Mouse (Mus musculus) gastrocnemius, postnatal 4 days (tissue): ENCODE data around the gene Tprkb. TPM values are rescaled to one million over a fixed set of nuclear protein-coding genes. Genes with fewer than 3 reads are reported as not detected.
"Not testable (repeated sequence)": the region's sequence is repeated elsewhere in the genome, so short reads cannot be mapped to it uniquely, and the experiment has no call there.

Source experiments
- DNase-seq, 2 experiments: peaks; one replicate each; pipeline ENCODE4 v3.0.0; 2021 to 2022; ENCODE audit warnings: low spot score in 2 of 2, mixed read lengths in 2 of 2
- long read RNA-seq, 2 experiments: library from polyadenylated mRNA; stranded (forward); transcript quantifications; one replicate each; pipeline ENCODE4 v2.0.0; 2021
- total RNA-seq, 2 experiments: library from RNA; stranded (reverse); gene quantifications; 2 replicates each; pipeline ENCODE4 v1.2.3; 2021

Gene Tprkb
- 10 to 100 TPM; 25.7 to 25.8 TPM for total RNA-seq
- long read RNA-seq, experiment 1, transcript Tprkb-201 (6 exons, 2,103 nt) = major isoform, 16 of 32 reads
- long read RNA-seq, experiment 1, partial matches to known transcripts = 4 of 32 reads
- long read RNA-seq, experiment 1, other reads (novel, unspliced or antisense) = 9 of 32 reads
- long read RNA-seq, experiment 2, transcript Tprkb-201 (6 exons, 2,103 nt) = major isoform, 19 of 29 reads
- long read RNA-seq, experiment 2, partial matches to known transcripts = 1 of 29 reads
- long read RNA-seq, experiment 2, other reads (novel, unspliced or antisense) = 6 of 29 reads

DNA sequence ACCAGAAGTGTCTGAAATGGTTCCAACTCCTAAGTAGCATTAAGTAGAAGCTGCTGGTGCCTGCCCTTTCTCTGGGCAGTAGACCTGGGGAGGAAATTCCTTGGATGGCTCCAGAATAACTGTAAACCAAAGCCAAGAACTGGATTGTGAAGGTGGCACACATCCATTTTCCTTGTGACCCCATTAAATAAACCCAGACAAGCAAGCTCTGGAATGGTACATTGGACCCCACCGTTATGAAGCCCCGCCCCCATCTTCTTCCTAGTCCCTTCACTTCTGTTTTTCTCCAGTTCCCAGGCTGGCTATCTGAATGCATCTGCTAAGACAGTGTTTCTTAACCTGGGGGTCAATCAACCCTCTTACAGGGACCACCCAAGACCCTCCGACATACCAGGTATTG, at the start of gene Tprkb:
Tprkb (plus strand) TSS at position 279 of the 400 bp plus-strand sequence.
- no peak for DNase-seq

DNA sequence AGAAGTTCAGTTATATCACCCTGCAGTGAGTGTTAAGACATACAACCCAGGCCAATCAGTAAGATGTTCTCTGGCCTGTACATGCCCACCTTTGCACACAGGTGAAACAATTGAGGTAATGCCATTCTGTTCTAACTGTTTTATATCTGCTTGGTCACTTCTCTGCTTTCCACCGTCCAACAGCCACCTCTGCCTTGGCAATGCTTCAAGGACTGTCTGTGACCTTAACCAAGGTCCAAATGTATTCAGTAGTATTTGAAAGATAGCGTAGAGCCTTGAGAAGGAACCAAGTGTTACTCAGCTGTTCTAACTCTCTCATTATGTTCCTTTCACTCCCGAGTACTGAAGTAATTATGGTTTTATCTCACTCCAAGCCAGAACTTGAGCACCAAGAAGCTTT, 49.1 kb upstream of the Tprkb start:
- no peak for DNase-seq

DNA sequence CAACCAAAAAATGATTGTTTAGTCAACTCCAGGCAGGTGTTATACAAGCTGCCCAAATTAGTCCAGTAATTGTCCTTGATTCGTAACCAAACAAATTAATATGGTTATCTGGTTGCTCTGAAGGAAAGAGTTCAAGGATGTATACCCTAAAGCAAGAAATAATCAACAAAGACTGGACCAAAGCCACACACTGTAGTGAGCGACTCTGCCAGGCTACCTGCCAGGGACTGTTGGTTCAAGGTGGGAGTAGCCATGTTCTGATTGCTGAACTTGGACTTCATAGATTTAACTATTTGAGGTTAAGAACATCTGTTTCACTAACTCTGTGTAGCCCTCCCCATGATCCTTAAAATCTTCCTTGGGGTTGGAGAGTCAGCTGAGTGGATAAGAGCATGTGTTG, 48.5 kb upstream of the Tprkb start:
- no peak for DNase-seq

DNA sequence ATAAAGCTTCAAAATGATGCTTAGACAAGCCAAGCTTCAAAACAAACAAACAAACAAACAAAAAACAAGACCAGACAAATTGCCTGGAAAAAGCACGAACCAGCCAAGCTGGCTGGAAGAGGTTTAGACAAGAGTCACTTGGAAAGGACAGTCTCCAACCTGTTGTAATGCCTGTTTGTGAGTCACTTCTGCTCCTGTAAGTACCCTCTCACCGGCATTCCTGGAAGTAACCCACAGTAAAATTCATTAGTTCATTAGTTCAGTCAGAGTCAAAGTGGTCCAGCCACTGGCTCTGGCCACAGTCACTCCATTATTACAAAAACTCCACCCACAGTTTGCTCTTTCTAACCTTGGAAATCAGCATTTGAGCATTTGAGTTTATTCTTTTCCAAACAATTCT, 47.8 kb upstream of the Tprkb start:
- no peak for DNase-seq

DNA sequence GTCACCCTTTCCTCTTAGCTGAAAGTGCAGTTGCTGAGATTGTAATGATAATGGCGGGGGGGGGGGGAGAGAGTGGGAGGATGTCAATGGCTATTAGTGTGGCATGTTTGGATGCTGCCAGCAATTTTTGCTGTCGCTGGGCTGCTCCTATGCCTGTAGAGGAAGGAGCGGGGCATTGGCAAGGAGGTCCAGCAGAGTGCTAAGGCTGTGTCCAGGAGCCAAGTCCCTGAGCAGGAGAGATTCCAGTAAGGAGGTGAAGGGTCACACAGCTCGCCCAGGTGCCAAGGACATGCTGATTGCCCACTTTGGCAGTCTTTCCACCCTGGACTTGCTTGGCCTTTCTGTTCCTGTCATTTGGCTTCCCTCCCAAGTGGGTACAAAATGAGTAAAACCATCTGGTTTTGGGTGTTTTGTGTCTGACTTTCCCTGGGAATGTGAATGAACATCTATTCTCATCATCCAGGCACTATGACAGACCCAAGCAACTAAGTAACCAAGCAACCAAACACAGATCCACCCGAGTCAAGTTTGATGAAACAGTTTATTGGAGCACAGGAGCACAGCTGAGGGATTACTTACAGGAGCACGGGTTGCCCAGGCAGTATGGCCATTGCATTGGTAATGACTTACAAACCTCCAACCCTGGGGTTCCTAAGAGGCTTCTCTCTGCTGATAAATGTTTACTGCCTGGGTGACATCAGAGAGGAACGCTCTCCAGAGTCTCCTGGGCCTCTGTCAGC, 46.6 kb upstream of the Tprkb start:
- not testable (repeated sequence) for DNase-seq

DNA sequence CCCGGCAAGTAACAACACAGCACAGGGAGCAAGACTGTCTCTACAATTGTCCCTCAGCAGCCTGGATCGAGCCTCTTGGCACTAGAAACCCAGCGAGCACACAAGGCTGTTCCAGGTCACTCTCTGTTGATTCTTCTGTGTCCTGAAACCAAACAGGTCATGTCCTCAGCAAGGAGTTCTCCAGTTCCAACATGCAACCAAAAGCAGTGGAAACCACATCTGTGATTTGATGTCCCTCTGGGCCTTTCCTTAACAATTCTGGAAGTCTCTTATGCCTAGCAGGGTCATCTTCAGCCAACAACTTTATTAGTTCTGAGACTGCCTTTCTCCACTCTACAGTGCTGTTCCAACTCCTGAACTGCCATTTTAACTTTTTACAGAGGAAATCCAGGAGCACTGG, 45.5 kb upstream of the Tprkb start:
- not testable (repeated sequence) for DNase-seq

DNA sequence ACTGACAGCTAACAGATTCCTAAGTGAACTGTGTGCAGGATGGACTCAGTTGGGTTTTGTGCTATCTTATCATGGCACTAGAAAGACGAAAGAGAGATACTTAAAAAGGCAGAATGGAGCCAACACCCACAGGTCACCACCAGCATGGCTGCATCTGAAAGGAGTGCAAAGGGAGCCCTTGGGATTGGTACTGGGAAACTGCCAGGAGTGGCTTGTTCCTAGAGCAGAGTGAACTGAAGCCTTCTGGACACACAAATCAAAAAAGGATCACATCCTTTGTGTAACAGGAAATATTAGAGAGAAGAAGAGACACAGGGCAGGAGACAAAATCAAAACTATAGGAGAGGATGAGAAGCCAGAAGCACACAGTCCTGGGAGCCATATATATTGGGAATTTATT, 44.7 kb upstream of the Tprkb start:
- DNase-seq = not testable (repeated sequence)

DNA sequence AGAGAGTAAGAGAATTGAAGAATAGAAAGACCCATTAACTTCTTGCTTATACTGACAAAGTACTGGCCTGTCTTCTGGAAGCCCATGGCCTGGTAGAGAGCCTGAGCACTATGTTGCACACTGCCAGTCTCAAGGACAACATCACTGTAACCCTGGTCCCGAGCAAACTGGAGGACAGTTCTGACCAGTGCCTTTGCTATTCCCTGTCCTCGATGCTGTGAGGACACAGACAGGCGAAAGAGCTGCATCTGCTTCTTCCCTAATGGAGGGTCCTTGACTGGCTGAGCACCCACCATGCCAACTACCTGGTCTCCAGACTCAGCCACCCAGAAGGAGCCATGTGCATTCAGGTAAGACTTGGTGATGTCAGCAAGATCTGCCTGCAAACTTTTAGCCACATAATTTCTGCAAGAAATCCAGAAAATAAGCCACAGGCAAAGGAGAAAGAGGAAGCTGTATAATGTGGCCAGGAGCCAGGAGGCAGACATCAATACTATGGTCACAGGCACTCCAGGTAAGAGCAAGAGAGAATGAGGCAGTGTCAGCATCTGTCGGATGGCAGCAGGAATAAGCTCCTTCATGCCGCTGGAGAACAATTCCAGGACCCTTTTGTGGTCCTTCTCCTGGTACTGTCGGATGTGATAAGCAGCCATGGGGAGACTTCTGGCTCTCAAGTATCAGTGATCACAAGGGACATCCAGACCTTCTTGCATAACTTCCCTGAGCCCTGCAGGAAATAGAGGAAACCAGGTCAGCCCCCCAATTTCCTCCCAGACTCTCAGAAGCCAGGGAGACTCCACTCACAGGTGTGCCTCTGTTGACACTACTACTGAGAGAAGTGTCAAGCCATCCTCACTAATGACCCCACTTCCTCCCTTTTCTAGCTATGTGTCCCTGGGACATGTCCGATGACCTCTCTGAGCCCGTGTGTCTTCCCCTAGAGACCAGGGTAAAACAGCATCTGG, 43.7 kb upstream of the Tprkb start:
- DNase-seq = no peak

DNA sequence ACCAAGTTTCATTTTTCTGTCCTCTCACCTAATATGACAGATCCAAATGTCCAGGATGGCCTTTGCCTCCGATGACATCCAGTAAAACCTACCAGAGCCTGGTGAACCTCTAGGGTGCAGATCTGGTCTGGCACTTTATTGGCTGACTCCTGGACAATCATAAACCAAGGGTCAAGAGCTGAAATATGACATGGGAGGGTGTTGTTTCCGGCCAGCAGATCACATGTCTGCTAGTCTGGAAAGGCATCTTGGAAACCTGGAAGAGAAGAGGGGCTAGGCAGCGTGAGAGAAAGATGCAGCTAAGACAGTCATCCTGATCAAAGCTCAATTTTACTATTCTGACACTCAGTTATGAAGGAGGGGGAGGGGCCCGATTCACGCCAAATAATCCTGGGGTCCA, 42.7 kb upstream of the Tprkb start, which contains the start of gene Nat8f2:
Nat8f2 (minus strand) TSS at position 153 of the 400 bp plus-strand sequence.
- DNase-seq = not testable (repeated sequence)

DNA sequence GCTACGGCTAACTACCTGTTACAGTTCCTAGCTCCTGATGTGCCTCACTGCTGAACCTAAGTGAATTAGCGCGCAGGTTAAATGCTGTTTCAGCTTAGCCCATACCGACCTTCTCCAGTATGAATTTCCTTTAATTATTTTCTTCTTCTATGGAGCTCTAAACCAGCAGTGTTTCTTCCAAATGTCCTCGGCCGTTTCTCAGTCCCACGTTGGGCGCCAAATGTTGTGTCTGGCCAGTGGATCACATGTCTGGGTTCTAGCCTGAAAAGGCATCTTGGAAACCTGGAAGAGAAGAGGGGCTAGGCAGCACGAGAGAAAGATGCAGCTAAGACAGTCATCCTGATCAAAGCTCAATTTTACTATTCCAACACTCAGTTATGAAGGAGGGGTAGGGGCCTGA, 28.4 kb upstream of the Tprkb start:
- not testable (repeated sequence) for DNase-seq

DNA sequence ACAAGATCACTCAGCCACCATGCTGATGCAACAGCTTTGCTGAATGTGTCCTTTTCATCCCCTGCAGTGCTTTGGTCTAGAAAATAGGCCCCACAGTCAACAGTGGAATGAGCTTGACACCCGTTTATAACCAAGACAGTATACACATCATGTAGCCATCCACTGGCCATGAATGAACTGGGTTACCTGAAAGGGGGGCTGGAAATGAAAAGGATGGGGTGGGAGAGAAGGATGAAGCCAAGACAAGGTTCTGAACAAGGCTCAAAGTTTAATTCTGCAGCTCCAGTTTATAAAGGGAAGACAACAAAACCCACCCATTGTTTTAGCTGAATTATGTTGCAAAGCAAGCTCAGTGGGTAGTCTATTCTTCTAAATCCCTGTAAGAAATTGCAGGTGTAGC, 27.4 kb upstream of the Tprkb start:
- DNase-seq = no peak

DNA sequence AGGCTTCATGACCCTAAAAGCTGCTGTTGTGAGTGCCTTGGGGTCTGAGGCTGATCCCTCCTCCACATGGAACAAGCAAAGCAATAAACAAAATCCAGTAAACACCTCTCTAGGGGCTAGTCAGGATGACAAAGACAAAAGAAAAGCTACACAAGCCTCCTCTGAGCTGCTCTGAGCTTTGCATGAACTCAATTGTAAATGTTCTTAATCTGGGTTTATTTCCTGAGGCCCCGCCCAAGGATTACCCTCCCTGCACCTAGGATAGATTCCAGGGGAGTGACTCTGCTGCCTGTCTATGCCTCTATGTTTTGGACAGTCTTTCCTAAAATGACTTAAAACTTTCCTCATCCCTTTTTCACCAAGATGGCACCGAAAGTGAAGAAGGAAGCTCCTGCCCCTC, 22.7 kb upstream of the Tprkb start:
- DNase-seq = no peak

DNA sequence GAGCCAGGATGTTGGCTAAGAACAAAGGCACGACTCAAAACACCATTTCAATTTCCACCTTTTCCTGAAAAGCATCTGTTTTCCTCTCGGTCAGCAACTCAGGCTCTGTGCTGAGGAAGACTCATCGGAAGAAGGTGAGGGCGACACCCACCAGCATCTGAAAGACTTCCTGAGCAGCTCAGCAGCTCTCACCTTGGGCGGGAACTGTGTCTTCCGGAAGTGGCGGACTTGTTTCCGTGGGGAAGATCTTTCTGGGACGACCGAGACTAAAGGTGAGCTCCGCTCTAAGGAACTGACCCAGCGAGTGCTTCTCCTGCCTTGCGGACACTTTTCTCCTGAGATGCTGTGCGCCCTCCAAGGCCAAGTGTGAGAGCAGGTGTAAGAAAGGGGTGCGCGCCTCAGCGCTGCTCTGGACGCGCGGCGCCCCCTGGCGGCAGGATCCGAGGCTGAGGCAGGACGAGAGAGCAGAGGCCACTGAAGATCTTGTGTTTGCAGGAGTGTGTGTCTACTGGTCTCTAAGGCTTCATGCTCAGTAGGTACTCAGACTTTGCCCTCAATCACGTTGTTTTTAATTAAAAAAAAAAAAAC, 16.5 kb upstream of the Tprkb start:
- not testable (repeated sequence) for DNase-seq

DNA sequence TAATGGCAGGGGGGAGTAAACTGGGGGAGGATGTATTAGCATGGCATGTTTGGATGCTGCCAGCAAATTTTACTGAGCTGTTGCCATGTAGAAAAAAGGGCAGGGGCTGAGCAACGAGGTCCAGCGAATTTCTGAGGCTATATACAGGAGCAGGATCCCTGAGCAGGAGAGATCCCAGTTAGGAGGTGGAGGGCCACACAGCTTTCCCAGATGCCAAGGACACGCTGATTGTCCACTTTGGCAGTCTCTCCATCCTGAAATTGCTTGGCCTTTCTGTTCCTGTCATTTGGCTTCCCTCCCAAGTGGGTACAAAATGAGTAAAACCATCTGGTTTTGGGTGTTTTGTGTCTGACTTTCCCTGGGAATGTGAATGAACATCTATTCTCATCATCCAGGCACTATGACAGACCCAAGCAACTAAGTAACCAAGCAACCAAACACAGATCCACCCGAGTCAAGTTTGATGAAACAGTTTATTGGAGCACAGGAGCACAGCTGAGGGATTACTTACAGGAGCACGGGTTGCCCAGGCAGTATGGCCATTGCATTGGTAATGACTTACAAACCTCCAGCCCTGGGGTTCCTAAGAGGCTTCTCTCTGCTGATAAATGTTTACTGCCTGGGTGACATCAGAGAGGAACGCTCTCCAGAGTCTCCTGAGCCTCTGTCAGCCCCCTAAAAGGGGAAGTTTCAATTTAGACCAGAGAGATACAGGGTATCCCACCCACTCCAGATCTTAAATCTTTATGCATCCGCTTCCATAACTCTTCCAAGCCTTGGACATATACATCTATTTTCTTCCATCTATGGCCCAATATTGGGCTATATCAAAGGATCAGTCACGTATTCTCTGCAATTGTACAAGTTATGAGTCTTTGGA, 12.8 kb upstream of the Tprkb start:
- DNase-seq = not testable (repeated sequence)

DNA sequence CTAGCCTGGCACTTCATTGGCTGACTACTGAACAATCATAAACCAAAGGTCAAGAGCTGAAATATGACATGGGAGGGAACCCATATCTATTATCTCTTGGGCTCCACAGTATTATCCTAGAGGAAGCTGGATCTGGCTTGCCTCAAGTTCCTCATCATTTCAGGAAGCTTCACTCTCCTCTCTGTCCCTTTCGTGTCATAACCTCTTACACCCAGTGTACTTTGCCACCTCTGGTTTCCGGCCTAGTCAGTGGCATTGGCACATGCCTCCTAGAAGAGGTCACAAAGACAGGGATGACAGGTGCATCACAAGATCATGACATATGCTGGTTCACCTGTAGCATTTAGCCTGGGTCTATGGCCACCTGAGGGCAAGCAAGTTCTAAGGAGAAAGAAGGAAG, 9.4 kb upstream of the Tprkb start:
- DNase-seq = no peak

DNA sequence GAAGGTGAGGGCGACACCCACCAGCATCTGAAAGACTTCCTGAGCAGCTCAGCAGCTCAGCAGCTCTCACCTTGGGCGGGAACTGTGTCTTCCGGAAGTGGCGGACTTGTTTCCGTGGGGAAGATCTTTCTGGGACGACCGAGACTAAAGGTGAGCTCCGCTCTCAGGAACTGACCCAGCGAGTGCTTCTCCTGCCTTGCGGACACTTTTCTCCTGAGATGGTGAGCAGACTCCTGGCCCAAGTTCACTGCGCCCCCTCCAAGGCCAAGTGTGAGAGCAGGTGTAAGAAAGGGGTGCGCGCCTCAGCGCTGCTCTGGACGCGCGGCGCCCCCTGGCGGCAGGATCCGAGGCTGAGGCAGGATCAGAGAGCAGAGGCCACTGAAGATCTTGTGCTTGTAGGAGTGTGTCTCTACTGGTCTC, 7.0 kb upstream of the Tprkb start, which contains the start of gene Nat8f4:
Nat8f4 (minus strand) TSS at position 243 of the 420 bp plus-strand sequence.
- DNase-seq = peak; percentile 54 to 74

DNA sequence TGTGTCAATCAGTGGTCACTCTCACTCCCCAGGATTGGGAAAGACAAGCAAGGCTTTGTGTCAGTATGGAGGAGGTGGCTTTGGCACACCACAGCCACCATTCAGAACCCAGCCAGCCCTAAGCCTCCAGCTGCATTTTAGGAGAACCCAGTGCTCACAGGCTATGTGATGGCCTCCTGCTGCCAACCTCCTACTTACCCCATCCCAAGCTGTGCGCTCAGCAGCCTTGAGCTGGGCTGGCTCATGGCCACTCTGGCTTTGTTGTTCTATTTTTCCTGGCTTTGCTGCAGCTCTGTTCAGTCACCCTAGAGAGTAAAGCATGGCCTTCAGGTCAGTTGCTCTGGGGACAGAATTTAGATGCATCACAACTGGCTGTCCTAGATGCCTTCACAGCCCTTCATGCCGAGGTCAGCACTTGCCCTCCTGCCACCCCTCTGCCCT, 4.7 kb upstream of the Tprkb start:
- DNase-seq = not testable (repeated sequence)

DNA sequence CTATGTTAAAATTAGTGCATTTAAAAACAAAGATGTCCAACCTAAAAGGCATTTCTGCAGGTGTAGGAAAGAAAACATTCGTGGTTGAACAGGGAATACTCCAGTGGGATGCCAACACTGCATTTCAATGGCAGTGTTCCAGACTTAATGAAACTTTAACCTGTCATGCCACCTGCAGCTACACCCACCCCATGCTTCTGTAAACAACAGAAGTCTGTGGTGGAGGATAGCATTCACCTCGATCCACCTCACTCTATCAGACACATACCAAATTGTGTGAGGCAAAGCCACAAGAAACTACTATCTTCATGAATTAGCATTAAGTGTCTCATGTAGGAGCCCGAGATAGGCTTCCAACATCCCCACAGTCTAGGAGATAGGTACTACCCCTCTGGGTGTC, 3.3 kb upstream of the Tprkb start:
- DNase-seq = no peak

DNA sequence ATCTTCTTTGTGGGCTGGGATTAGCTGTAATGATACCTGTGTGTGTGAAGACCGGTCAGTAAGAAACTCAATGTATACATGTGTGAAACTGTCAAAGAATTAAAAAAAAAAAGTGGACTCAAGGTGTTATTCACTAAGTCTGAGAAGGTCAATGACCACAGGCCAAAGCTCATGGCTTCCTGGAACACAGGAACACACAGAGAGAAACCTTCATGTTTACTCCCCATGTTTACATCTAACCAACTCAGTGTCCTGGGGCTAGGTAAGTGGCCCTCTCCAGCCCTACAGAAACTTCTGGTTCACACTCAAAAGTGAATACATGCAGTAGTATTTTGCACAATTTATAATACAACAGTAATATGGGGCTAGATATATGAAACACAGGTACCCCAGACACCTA, 2.0 kb upstream of the Tprkb start:
- no peak for DNase-seq

DNA sequence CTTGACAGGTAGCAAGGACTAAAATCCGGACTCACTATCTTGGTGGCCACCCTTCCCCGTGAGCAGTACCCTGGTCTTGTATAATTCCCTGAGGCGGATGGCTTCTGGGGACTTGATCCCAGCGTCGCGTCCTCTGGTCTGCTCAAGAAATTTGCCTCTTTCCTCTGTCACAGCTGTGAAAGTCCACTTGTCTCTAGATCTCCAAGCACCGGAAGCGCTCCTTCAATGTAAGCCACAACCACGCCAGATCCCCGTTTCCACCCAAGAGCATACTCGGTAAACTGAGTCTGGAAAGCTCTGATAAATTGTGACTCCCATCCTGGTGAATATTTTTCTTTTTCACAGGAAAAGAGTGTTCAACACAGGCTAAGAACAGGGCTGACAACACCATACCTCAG, 3.5 kb downstream of the Tprkb start:
- DNase-seq = no peak
